Mouse (Mus musculus) megakaryocyte, embryonic 14.5 days (primary cell): ENCODE measurements around the gene Col12a1. TPM values are rescaled to one million over a fixed set of nuclear protein-coding genes. Genes with fewer than 3 reads are reported as not detected.

Experiments
- H3K27me3 ChIP-seq: replicated peaks from 2 replicates; pipeline ENCODE3; 2012; ENCODE audit warnings: inconsistent platforms
- H3K36me3 ChIP-seq: replicated peaks from 2 replicates; pipeline ENCODE3; 2012; ENCODE audit warnings: low read length, inconsistent platforms, mixed read lengths
- H3K4me1 ChIP-seq: 2 replicates; pipeline ENCODE4 v1.6.1; 2012; ENCODE audit warnings: inconsistent platforms
- H3K4me3 ChIP-seq: replicated peaks from 2 replicates; pipeline ENCODE3; 2012; ENCODE audit warnings: moderate library complexity, mild to moderate bottlenecking, inconsistent platforms
- H3K9me3 ChIP-seq: 2 replicates; pipeline ENCODE4 v1.6.1; 2012; ENCODE audit warnings: inconsistent platforms
- FLI1 ChIP-seq: IDR thresholded peaks from 2 replicates; pipeline ENCODE4 v1.6.1; 2012; ENCODE audit warnings: low read length, inconsistent platforms, mixed read lengths
- GATA1 ChIP-seq: IDR thresholded peaks from 3 replicates; pipeline ENCODE4 v1.6.1; 2012; ENCODE audit warnings: mixed read lengths, low read length, inconsistent platforms, borderline replicate concordance
- polyA plus RNA-seq: library from polyadenylated mRNA; stranded (reverse); fragments of >175 nt; gene quantifications from 2 replicates; pipeline ENCODE4 v1.2.3, GENCODE M21; 2012; ENCODE audit warnings: low replicate concordance; ENCODE audit not compliant: insufficient read depth

Col12a1 gene
- polyA plus RNA-seq, 1 experiment: 0.38 TPM

- H3K4me1 ChIP-seq: peaks cover 4% of the 10 kb centered on the region; the same call in 1 of the 2 replicates
- no peaks in the 10 kb centered on the region for H3K36me3 ChIP-seq
- H3K9me3 ChIP-seq: no peaks in the 10 kb centered on the region
- TF ChIP-seq FLI1 (no peak), GATA1 (no peak)
- H3K27me3 ChIP-seq: no peaks in the 10 kb centered on the region
- no peak overlapping the region for H3K4me3 ChIP-seq
These were observed 112.5 kb downstream of the Col12a1 start for GRCm38 (mm10) chr9:79606122-79606521.

- H3K27me3 ChIP-seq: no peaks in the 10 kb centered on the region
- no peak overlapping the region for H3K4me3 ChIP-seq
- H3K36me3 ChIP-seq: no peaks in the 10 kb centered on the region
- TF ChIP-seq GATA1 (no peak), FLI1 (no peak)
- peaks cover 4% of the 10 kb centered on the region; the same call in 1 of the 2 replicates for H3K4me1 ChIP-seq
- no peaks in the 10 kb centered on the region for H3K9me3 ChIP-seq
These were observed 112.9 kb downstream of the Col12a1 start for GRCm38 (mm10) chr9:79605722-79606121.

- H3K4me3 ChIP-seq: no peak overlapping the region
- H3K4me1 ChIP-seq: peaks cover 4% of the 10 kb centered on the region; the same call in 1 of the 2 replicates
- no peaks in the 10 kb centered on the region for H3K9me3 ChIP-seq
- H3K27me3 ChIP-seq: no peaks in the 10 kb centered on the region
- H3K36me3 ChIP-seq: no peaks in the 10 kb centered on the region
- TF ChIP-seq FLI1: no peak
- TF ChIP-seq GATA1: no peak
These were observed 114.1 kb downstream of the Col12a1 start for GRCm38 (mm10) chr9:79604546-79604945.

- H3K4me1 ChIP-seq: peaks cover 4% of the 10 kb centered on the region; the same call in 1 of the 2 replicates
- no peaks in the 10 kb centered on the region for H3K9me3 ChIP-seq
- H3K36me3 ChIP-seq: no peaks in the 10 kb centered on the region
- H3K4me3 ChIP-seq: no peak overlapping the region
- H3K27me3 ChIP-seq: no peaks in the 10 kb centered on the region
- TF ChIP-seq FLI1 (no peak), GATA1 (no peak)
These were observed 115.2 kb downstream of the Col12a1 start for GRCm38 (mm10) chr9:79603448-79603847.

- no peaks in the 10 kb centered on the region for H3K9me3 ChIP-seq
- no peaks in the 10 kb centered on the region for H3K27me3 ChIP-seq
- TF ChIP-seq GATA1 (no peak), FLI1 (no peak)
- no peaks in the 10 kb centered on the region for H3K36me3 ChIP-seq
- no peaks in the 10 kb centered on the region for H3K4me1 ChIP-seq
- H3K4me3 ChIP-seq: no peak overlapping the region
These were observed 118.4 kb downstream of the Col12a1 start for GRCm38 (mm10) chr9:79600237-79600570.

GRCm38 (mm10) chr9:79599395-79600236, 119.0 kb downstream of the Col12a1 start:
- Histone ChIP-seq H3K4me1 (no peaks in the 10 kb centered on the region), H3K27me3 (no peaks in the 10 kb centered on the region), H3K9me3 (no peaks in the 10 kb centered on the region), H3K4me3 (no peak overlapping the region), H3K36me3 (no peaks in the 10 kb centered on the region)
- TF ChIP-seq FLI1 (no peak), GATA1 (no peak)

- no peaks in the 10 kb centered on the region for H3K36me3 ChIP-seq
- H3K27me3 ChIP-seq: no peaks in the 10 kb centered on the region
- no peak overlapping the region for H3K4me3 ChIP-seq
- H3K4me1 ChIP-seq: no peaks in the 10 kb centered on the region
- H3K9me3 ChIP-seq: no peaks in the 10 kb centered on the region
- TF ChIP-seq GATA1: no peak
- TF ChIP-seq FLI1: no peak
These were observed 120.1 kb downstream of the Col12a1 start for GRCm38 (mm10) chr9:79598578-79598977.

GRCm38 (mm10) chr9:79586415-79587195, 132.0 kb downstream of the Col12a1 start:
- Histone ChIP-seq H3K4me3 (no peak overlapping the region), H3K27me3 (no peaks in the 10 kb centered on the region), H3K36me3 (no peaks in the 10 kb centered on the region), H3K4me1 (no peaks in the 10 kb centered on the region), H3K9me3 (no peaks in the 10 kb centered on the region)
- TF ChIP-seq FLI1 (no peak), GATA1 (no peak)

- no peaks in the 10 kb centered on the region for H3K27me3 ChIP-seq
- no peaks in the 10 kb centered on the region for H3K9me3 ChIP-seq
- TF ChIP-seq GATA1 (no peak), FLI1 (no peak)
- no peak overlapping the region for H3K4me3 ChIP-seq
- no peaks in the 10 kb centered on the region for H3K4me1 ChIP-seq
- H3K36me3 ChIP-seq: no peaks in the 10 kb centered on the region
These were observed 151.8 kb downstream of the Col12a1 start for GRCm38 (mm10) chr9:79566838-79567237.

- TF ChIP-seq FLI1 (no peak), GATA1 (no peak)
- Histone ChIP-seq H3K4me3 (no peak overlapping the region), H3K9me3 (no peaks in the 10 kb centered on the region), H3K4me1 (no peaks in the 10 kb centered on the region), H3K27me3 (no peaks in the 10 kb centered on the region), H3K36me3 (no peaks in the 10 kb centered on the region)
These were observed 165.3 kb downstream of the Col12a1 start for GRCm38 (mm10) chr9:79553297-79553696.

Other genes with a start within 250 kb of the Col12a1 start
- gene Cox7a2, start 41.0 kb upstream of the Col12a1 start, polyA plus RNA-seq: 23.8 and 24.9 TPM in 2 replicates
- gene Tmem30a, start 74.7 kb upstream of the Col12a1 start, polyA plus RNA-seq: 64.6 and 357 TPM in 2 replicates